Mouse (Mus musculus): ENCODE data around the gene Fam20a. TPM values are rescaled to one million over a fixed set of nuclear protein-coding genes. Genes with fewer than 3 reads are reported as not detected.

Gene Fam20a
- polyA plus RNA-seq, 1 experiment from 2014 or later: 3.3 TPM

GRCm38 (mm10) chr11:109651566-109652024, 70.5 kb downstream of the Fam20a start:
- H3K27me3 ChIP-seq (replicated peaks; ENCODE audit: control insufficient read depth, insufficient read depth, low read length): no peaks in the 10 kb centered on the region
- H3K27ac ChIP-seq (ENCODE audit: low read length): peak overlapping the region; percentile 96
- peaks cover 28% of the 10 kb centered on the region for H3K4me1 ChIP-seq (ENCODE audit: control insufficient read depth, insufficient read depth, low read length)
- peak overlapping the region; percentile 97 for H3K9ac ChIP-seq (ENCODE audit: low read depth, low read length)
- no peaks in the 10 kb centered on the region; the same call in 1 of the 2 replicates for H3K36me3 ChIP-seq (ENCODE audit: control insufficient read depth, insufficient read depth, low read length)
- peak overlapping the region; percentile 70 for H3K4me2 ChIP-seq (ENCODE audit: low read depth, low read length)
- peak; percentile 5 for ATAC-seq
- WGBS: under 1% methylated on average over 21 of the region's 21 CpGs
- H3K4me3 ChIP-seq (ENCODE audit: low read length): peak overlapping the region; percentile 67
- H3K9me3 ChIP-seq (ENCODE audit: control insufficient read depth, low read length): no peaks in the 10 kb centered on the region

GRCm38 (mm10) chr11:109650788-109651565, 71.1 kb downstream of the Fam20a start:
- WGBS: under 1% methylated on average over 87 of the region's 90 CpGs
- ATAC-seq: peak; percentile 97
- Histone ChIP-seq H3K9me3 (ENCODE audit: control insufficient read depth, low read length) (no peaks in the 10 kb centered on the region), H3K4me2 (ENCODE audit: low read depth, low read length) (peak overlapping the region; percentile 94), H3K27me3 (replicated peaks; ENCODE audit: control insufficient read depth, insufficient read depth, low read length) (no peaks in the 10 kb centered on the region), H3K27ac (ENCODE audit: low read length) (peak overlapping the region; percentile 96), H3K9ac (ENCODE audit: low read depth, low read length) (peak overlapping the region; percentile 97), H3K4me1 (ENCODE audit: control insufficient read depth, insufficient read depth, low read length) (peaks cover 28% of the 10 kb centered on the region), H3K36me3 (ENCODE audit: control insufficient read depth, insufficient read depth, low read length) (no peaks in the 10 kb centered on the region; the same call in 1 of the 2 replicates), H3K4me3 (ENCODE audit: low read length) (peak overlapping the region; percentile 67)

DNA sequence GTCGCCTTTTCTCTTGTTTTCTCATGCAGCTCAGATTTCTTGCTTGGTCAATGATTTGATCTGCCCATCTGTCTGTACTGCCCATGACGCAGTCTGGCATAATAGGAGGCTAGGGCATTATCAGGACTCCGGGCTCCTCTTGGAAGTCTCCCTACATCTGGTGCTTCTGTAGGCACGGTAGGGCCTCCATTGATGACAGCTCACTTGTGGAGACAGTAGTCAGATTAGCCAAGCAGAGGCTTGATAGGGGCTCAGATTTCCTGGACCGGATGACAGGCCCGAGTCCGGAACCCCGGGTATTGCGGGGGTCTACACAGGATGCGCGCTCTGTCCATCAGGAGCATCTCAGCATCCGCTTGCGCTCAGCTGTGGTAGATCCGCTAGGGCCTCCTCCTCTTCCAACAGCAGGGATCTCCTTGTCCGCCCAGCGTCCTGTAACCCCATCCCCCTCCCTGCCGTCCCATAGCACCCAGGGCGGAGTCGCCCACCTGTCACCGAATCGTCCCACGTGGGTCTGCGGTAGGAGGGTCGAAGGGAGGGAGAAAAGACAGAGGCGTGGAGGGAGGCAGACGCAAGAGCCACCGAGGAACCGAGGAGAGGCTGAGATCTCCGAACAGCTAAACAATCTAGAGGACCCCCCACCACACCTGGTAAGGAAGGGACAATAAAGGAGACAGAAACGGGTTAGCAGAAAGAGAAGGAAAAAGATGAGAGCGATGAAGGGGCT, 71.9 kb downstream of the Fam20a start:
- peak; percentile 67 for ATAC-seq
- 3% methylated on average over 31 of the region's 31 CpGs for WGBS
- Histone ChIP-seq H3K9ac (ENCODE audit: low read depth, low read length) (peak overlapping the region; percentile 97), H3K27ac (ENCODE audit: low read length) (peak overlapping the region; percentile 96), H3K9me3 (ENCODE audit: control insufficient read depth, low read length) (no peaks in the 10 kb centered on the region), H3K36me3 (ENCODE audit: control insufficient read depth, insufficient read depth, low read length) (no peaks in the 10 kb centered on the region; the same call in 1 of the 2 replicates), H3K27me3 (replicated peaks; ENCODE audit: control insufficient read depth, insufficient read depth, low read length) (no peaks in the 10 kb centered on the region), H3K4me2 (ENCODE audit: low read depth, low read length) (peak overlapping the region; percentile 94), H3K4me1 (ENCODE audit: control insufficient read depth, insufficient read depth, low read length) (peaks cover 28% of the 10 kb centered on the region), H3K4me3 (ENCODE audit: low read length) (peak overlapping the region; percentile 67)

DNA sequence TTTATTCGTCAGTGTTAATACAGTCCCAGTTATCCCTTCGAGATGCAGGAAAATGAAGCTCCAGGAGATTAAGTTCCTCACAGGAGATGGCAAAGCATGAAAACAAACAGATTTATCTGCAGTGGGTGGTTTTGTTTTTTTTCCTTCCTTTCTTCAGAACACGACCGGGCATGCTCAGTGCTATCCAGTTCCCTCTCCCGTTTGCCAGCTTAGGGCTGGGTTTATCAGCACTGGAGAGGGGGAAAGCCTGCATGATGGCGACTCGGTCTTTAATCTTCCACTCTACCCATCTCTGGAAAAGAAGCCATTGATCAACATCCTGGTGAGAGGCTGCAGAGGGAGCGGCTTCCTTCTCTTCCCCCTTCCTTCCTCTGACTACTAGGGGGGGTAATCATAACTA, 72.9 kb downstream of the Fam20a start, which contains the start of gene Prkar1a:
Gene Prkar1a (plus strand): TSS at position 200 of the 400 bp plus-strand sequence.
- peak within 1 kb of the TSS; percentile 94 for H3K4me2 ChIP-seq (ENCODE audit: low read depth, low read length)
- H3K9me3 ChIP-seq (ENCODE audit: control insufficient read depth, low read length): no peaks in the 10 kb centered on the region
- no peaks in the 10 kb centered on the region for H3K36me3 ChIP-seq (ENCODE audit: control insufficient read depth, insufficient read depth, low read length)
- peak within 1 kb of the TSS; percentile 67 for H3K4me3 ChIP-seq (ENCODE audit: low read length)
- H3K9ac ChIP-seq (ENCODE audit: low read depth, low read length): peak within 1 kb of the TSS; percentile 97
- H3K27ac ChIP-seq (ENCODE audit: low read length): peak within 1 kb of the TSS; percentile 96; the same call in 1 of the 2 replicates
- H3K4me1 ChIP-seq (ENCODE audit: control insufficient read depth, insufficient read depth, low read length): peaks cover 28% of the 10 kb centered on the region
- WGBS: 23% methylated on average over 8 of the region's 8 CpGs
- ATAC-seq: no peak
- no peaks in the 10 kb centered on the region for H3K27me3 ChIP-seq (replicated peaks; ENCODE audit: control insufficient read depth, insufficient read depth, low read length)

DNA sequence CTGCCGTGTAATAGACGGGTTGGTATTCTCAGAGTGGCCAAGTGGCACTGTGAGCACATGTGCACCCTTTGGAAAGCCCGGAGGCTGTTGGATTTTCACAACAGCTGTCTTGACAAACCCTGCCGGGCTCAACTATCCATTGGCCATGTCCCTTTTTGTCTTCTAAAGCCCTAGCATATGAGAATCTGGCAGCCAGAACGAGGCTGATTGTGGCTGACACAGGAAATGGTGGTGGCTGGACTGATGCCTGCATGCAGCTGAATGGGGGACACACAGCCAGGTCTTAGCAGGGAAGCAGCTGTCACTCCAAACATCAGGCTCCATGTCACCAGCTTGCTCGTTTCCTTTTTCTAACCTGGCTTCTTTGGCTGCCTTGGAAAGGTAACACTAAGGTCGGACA, 73.6 kb downstream of the Fam20a start:
- no peak overlapping the region for H3K4me3 ChIP-seq (ENCODE audit: low read length)
- ATAC-seq: no peak
- H3K4me1 ChIP-seq (ENCODE audit: control insufficient read depth, insufficient read depth, low read length): peaks cover 25% of the 10 kb centered on the region
- H3K4me2 ChIP-seq (ENCODE audit: low read depth, low read length): no peak overlapping the region
- no peak overlapping the region for H3K27ac ChIP-seq (ENCODE audit: low read length)
- H3K9ac ChIP-seq (ENCODE audit: low read depth, low read length): no peak overlapping the region
- H3K36me3 ChIP-seq (ENCODE audit: control insufficient read depth, insufficient read depth, low read length): no peaks in the 10 kb centered on the region
- 54% methylated on average over 7 of the region's 7 CpGs for WGBS
- no peaks in the 10 kb centered on the region for H3K27me3 ChIP-seq (replicated peaks; ENCODE audit: control insufficient read depth, insufficient read depth, low read length)
- H3K9me3 ChIP-seq (ENCODE audit: control insufficient read depth, low read length): no peaks in the 10 kb centered on the region

DNA sequence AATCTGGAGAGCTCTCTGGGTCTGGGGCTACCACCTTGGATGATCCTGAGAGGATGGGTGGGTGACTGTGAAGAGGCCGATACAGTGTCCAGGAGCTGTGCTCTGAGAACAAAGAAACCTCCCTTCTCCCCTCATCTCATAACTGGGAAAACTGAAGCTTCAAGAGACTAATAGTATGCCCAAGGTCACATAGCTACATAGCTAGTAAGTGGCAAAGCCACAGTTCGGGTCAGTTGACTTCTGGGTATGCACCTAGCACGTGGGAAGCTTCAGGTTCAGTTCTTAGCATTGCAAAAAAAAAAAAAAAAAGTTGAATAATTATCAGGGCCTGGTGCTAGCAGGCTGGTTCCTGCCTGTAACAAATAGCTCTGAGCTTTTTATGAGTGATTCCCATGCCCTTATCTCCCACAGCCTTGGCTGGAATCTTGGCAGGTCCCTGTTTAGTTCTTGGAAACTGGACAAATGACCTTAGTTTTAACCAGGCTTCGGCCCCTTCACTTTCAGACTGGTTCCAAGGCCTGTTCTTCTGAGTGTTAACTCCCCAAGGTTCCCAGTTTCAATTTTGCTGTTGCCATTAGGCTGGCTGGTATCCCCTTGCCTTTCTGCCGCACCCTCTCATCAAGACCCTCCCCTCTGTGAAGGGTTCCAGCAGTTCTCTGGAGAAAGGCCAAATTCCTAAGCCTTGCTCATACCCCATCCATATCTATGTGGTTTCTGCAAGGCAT, 80.4 kb downstream of the Fam20a start:
- Histone ChIP-seq H3K4me1 (ENCODE audit: control insufficient read depth, insufficient read depth, low read length) (no peaks in the 10 kb centered on the region), H3K9me3 (ENCODE audit: control insufficient read depth, low read length) (no peaks in the 10 kb centered on the region), H3K27me3 (replicated peaks; ENCODE audit: control insufficient read depth, insufficient read depth, low read length) (no peaks in the 10 kb centered on the region), H3K4me2 (ENCODE audit: low read depth, low read length) (no peak overlapping the region), H3K27ac (ENCODE audit: low read length) (no peak overlapping the region), H3K9ac (ENCODE audit: low read depth, low read length) (no peak overlapping the region), H3K36me3 (ENCODE audit: control insufficient read depth, insufficient read depth, low read length) (no peaks in the 10 kb centered on the region), H3K4me3 (ENCODE audit: low read length) (no peak overlapping the region)
- 67% methylated on average over 5 of the region's 5 CpGs for WGBS
- no peak for ATAC-seq

GRCm38 (mm10) chr11:109635871-109636395, 86.1 kb downstream of the Fam20a start:
- Histone ChIP-seq H3K27ac (ENCODE audit: low read length) (no peak overlapping the region), H3K9me3 (ENCODE audit: control insufficient read depth, low read length) (no peaks in the 10 kb centered on the region), H3K27me3 (replicated peaks; ENCODE audit: control insufficient read depth, insufficient read depth, low read length) (no peaks in the 10 kb centered on the region), H3K4me2 (ENCODE audit: low read depth, low read length) (no peak overlapping the region), H3K9ac (ENCODE audit: low read depth, low read length) (no peak overlapping the region), H3K4me3 (ENCODE audit: low read length) (no peak overlapping the region), H3K4me1 (ENCODE audit: control insufficient read depth, insufficient read depth, low read length) (no peaks in the 10 kb centered on the region), H3K36me3 (ENCODE audit: control insufficient read depth, insufficient read depth, low read length) (no peaks in the 10 kb centered on the region)
- WGBS: 44% methylated on average over 6 of the region's 6 CpGs
- no peak for ATAC-seq

DNA sequence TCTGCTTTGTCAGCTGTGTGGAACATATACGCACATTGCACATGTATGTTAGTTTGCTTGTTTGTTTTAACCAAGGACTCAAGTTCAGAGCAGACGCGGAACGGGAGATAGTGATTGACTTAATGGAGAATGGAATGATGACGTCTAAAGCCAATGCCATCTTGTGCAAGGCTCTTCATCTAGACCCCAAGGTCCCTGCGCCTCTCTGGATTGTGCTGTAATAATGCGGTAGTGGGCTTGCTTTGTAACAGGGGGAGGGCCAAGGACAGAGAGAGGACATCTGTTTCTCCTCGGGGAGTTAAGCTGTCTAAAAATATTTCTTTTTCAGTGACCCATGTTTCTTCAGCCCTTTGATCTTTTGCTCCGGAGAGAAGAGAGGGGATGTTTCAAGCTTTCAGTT, 87.2 kb downstream of the Fam20a start:
- Histone ChIP-seq H3K27ac (ENCODE audit: low read length) (no peak overlapping the region), H3K36me3 (ENCODE audit: control insufficient read depth, insufficient read depth, low read length) (no peaks in the 10 kb centered on the region), H3K9me3 (ENCODE audit: control insufficient read depth, low read length) (no peaks in the 10 kb centered on the region), H3K9ac (ENCODE audit: low read depth, low read length) (no peak overlapping the region), H3K4me1 (ENCODE audit: control insufficient read depth, insufficient read depth, low read length) (no peaks in the 10 kb centered on the region), H3K4me3 (ENCODE audit: low read length) (no peak overlapping the region), H3K27me3 (replicated peaks; ENCODE audit: control insufficient read depth, insufficient read depth, low read length) (no peaks in the 10 kb centered on the region), H3K4me2 (ENCODE audit: low read depth, low read length) (no peak overlapping the region)
- no peak for ATAC-seq
- 72% methylated on average over 9 of the region's 9 CpGs for WGBS
